Mouse (Mus musculus): Measurements from ENCODE around the gene Neurog3. TPM values are rescaled to one million over a fixed set of nuclear protein-coding genes. Genes with fewer than 3 reads are reported as not detected.

Neurog3 gene
- total RNA-seq (2014; rRNA removed; ENCODE audit: low replicate concordance) = not detected in 2 replicates
- polyA plus RNA-seq (2015; fragmentation: Nextera tagmentation; extraction: Ambion mirVana) = not detected in 2 replicates

DNA sequence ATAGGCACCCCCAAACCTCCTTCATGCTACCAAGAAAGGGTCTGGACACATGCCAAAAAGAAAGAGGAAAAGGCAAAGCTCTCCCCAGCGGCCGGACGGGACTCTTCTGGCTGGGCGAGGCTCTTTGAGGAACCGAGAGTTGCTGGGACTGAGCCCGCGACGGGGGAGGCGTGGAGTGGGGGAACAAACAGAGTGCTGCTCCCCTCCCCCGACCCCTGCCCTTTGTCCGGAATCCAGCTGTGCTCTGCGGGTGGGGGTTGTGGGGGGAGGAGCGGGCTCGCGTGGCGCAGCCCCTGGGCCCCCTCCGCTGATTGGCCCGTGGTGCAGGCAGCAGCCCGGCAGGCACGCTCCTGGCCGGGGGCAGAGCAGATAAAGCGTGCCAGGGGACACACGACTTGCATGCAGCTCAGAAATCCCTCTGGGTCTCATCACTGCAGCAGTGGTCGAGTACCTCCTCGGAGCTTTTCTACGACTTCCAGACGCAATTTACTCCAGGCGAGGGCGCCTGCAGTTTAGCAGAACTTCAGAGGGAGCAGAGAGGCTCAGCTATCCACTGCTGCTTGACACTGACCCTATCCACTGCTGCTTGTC, at the start of gene Neurog3:
TSS of gene Neurog3 (plus strand) at position 400 of the 591 bp plus-strand sequence.
- WGBS = 1% methylated on average over 29 of the region's 29 CpGs
- ATAC-seq (ENCODE audit: insufficient read depth, low read depth) = no peak
- Histone ChIP-seq H3K4me2 (ENCODE audit: low read depth, low read length) (peak within 1 kb of the TSS; percentile 39), H3K9me3 (replicated peaks; ENCODE audit: control insufficient read depth, low read length) (no peaks in the 10 kb centered on the region), H3K36me3 (replicated peaks; ENCODE audit: control insufficient read depth, insufficient read depth, low read length) (no peaks in the 10 kb centered on the region), H3K4me1 (ENCODE audit: control insufficient read depth, insufficient read depth) (no peaks in the 10 kb centered on the region), H3K9ac (replicated peaks; ENCODE audit: low read depth, low read length) (no peak within 1 kb of the TSS), H3K4me3 (ENCODE audit: low read depth, low read length) (peak within 1 kb of the TSS; percentile 25), H3K27me3 (ENCODE audit: control insufficient read depth, insufficient read depth, low read length) (peaks cover 98% of the 10 kb centered on the region), H3K27ac (ENCODE audit: low read depth) (no peak within 1 kb of the TSS)
- DNase-seq (ENCODE audit: low spot score) = no peak
- TF ChIP-seq EP300 (IDR thresholded peaks at IDR 0.05; ENCODE audit: low read depth) = no peak
- no peak for TF ChIP-seq CTCF (IDR thresholded peaks at IDR 0.05; ENCODE audit: low read depth)

DNA sequence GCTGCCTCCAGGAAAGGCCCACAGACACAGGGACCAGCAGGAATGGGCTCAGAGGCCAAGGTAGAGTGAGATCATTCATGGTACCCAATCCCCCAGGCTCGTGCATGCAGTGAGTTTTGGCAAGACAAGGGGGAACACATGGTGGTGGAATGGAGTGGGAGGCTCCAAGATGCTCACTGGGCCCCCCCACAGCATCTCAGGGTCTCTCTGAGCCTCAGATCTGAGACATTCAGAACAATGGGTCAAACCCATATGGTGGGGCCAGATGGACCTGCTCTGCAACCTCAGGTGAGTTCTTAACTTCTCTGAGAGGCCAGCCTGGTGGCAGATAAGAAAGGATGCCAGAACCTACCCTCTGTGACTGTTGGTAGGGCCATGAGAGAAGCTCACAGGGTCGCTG, 46.8 kb upstream of the Neurog3 start:
- no peak overlapping the region for H3K9ac ChIP-seq (replicated peaks; ENCODE audit: low read depth, low read length)
- ATAC-seq (ENCODE audit: insufficient read depth, low read depth) (no peak), DNase-seq (ENCODE audit: low spot score) (no peak)
- H3K4me2 ChIP-seq (ENCODE audit: low read depth, low read length) = no peak overlapping the region
- H3K36me3 ChIP-seq (replicated peaks; ENCODE audit: control insufficient read depth, insufficient read depth, low read length) = no peaks in the 10 kb centered on the region
- H3K27ac ChIP-seq (ENCODE audit: low read depth) = no peak overlapping the region
- H3K4me3 ChIP-seq (ENCODE audit: low read depth, low read length) = no peak overlapping the region
- H3K4me1 ChIP-seq (ENCODE audit: control insufficient read depth, insufficient read depth) = no peaks in the 10 kb centered on the region
- TF ChIP-seq EP300 (IDR thresholded peaks at IDR 0.05; ENCODE audit: low read depth) (no peak), CTCF (IDR thresholded peaks at IDR 0.05; ENCODE audit: low read depth) (no peak)
- WGBS = 54% methylated on average over 2 of the region's 2 CpGs
- no peaks in the 10 kb centered on the region for H3K9me3 ChIP-seq (replicated peaks; ENCODE audit: control insufficient read depth, low read length)
- no peaks in the 10 kb centered on the region for H3K27me3 ChIP-seq (ENCODE audit: control insufficient read depth, insufficient read depth, low read length)

DNA sequence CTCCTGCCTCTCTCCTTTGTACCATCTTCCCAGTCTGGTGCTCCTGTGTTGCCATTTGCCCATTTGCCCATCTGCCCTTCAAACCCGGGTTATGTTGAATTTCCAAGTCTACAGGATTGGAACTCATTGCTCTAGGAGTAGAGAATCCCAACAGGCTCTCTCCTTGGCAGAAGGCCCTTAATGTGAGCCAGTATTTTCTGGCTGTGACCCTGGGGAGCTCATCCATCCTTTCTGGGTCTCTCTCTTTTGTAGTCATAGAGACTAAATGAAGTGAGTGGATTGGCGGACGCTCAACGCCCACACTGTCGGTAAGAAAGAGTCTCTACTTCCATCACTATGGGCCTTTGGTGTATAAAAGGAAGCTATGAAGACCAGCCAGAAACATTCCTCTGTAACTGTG, 46.1 kb upstream of the Neurog3 start:
- no peak overlapping the region for H3K9ac ChIP-seq (replicated peaks; ENCODE audit: low read depth, low read length)
- H3K4me1 ChIP-seq (ENCODE audit: control insufficient read depth, insufficient read depth) = no peaks in the 10 kb centered on the region
- no peaks in the 10 kb centered on the region for H3K36me3 ChIP-seq (replicated peaks; ENCODE audit: control insufficient read depth, insufficient read depth, low read length)
- ATAC-seq (ENCODE audit: insufficient read depth, low read depth) (no peak), DNase-seq (ENCODE audit: low spot score) (no peak)
- no peaks in the 10 kb centered on the region for H3K9me3 ChIP-seq (replicated peaks; ENCODE audit: control insufficient read depth, low read length)
- H3K4me2 ChIP-seq (ENCODE audit: low read depth, low read length) = no peak overlapping the region
- 87% methylated on average over 5 of the region's 5 CpGs for WGBS
- TF ChIP-seq CTCF (IDR thresholded peaks at IDR 0.05; ENCODE audit: low read depth) = no peak
- TF ChIP-seq EP300 (IDR thresholded peaks at IDR 0.05; ENCODE audit: low read depth) = no peak
- no peaks in the 10 kb centered on the region for H3K27me3 ChIP-seq (ENCODE audit: control insufficient read depth, insufficient read depth, low read length)
- H3K27ac ChIP-seq (ENCODE audit: low read depth) = no peak overlapping the region
- no peak overlapping the region for H3K4me3 ChIP-seq (ENCODE audit: low read depth, low read length)

DNA sequence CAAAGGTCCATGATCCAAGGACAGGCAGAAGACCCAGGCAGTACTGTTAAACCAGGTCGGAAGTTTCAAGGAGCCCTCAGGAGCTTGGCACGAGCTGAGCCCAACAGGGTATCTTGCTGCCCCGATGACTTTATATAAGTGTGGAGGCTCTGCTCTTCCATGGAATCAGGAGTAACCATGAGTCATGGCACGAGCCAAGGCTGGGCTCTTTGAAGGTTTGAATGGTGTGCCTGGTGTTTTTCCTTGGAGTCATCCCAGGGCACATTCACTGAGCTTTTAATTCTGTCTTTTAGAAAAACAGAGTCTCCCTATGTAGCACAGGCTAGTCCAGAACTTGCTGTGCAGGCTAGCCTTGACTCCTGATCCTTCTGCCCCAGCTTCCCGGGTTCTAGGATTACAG, 44.5 kb upstream of the Neurog3 start:
- no peak overlapping the region for H3K27ac ChIP-seq (ENCODE audit: low read depth)
- no peak for DNase-seq (ENCODE audit: low spot score)
- no peaks in the 10 kb centered on the region for H3K9me3 ChIP-seq (replicated peaks; ENCODE audit: control insufficient read depth, low read length)
- ATAC-seq (ENCODE audit: insufficient read depth, low read depth) = no peak
- no peaks in the 10 kb centered on the region for H3K4me1 ChIP-seq (ENCODE audit: control insufficient read depth, insufficient read depth)
- no peak for TF ChIP-seq EP300 (IDR thresholded peaks at IDR 0.05; ENCODE audit: low read depth)
- TF ChIP-seq CTCF (IDR thresholded peaks at IDR 0.05; ENCODE audit: low read depth) = no peak
- H3K9ac ChIP-seq (replicated peaks; ENCODE audit: low read depth, low read length) = no peak overlapping the region
- no peak overlapping the region for H3K4me2 ChIP-seq (ENCODE audit: low read depth, low read length)
- no peak overlapping the region for H3K4me3 ChIP-seq (ENCODE audit: low read depth, low read length)
- WGBS = 74% methylated on average over 5 of the region's 5 CpGs
- no peaks in the 10 kb centered on the region for H3K36me3 ChIP-seq (replicated peaks; ENCODE audit: control insufficient read depth, insufficient read depth, low read length)
- no peaks in the 10 kb centered on the region for H3K27me3 ChIP-seq (ENCODE audit: control insufficient read depth, insufficient read depth, low read length)

DNA sequence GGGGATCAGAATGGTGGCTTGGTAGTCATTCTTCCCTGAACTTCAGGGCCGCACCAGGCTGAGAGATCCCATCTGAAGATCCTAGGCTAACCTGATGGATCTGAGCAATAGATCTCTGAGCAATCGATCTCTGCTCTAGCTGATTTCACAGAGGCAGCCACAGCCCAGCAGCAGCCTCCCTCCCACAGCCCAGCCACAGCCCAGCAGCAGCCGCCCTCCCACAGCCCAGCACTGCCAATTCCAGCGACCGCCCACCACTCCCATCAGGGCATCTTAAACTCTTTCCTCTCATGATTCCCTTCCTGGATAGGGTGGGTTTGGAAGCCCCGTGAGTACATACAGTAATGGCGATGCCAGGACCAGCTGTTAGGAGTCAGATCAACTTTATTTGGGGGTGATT, 43.8 kb upstream of the Neurog3 start:
- Histone ChIP-seq H3K4me1 (ENCODE audit: control insufficient read depth, insufficient read depth) (no peaks in the 10 kb centered on the region), H3K4me3 (ENCODE audit: low read depth, low read length) (no peak overlapping the region), H3K27me3 (ENCODE audit: control insufficient read depth, insufficient read depth, low read length) (no peaks in the 10 kb centered on the region), H3K9ac (replicated peaks; ENCODE audit: low read depth, low read length) (no peak overlapping the region), H3K27ac (ENCODE audit: low read depth) (no peak overlapping the region), H3K4me2 (ENCODE audit: low read depth, low read length) (no peak overlapping the region), H3K9me3 (replicated peaks; ENCODE audit: control insufficient read depth, low read length) (no peaks in the 10 kb centered on the region), H3K36me3 (replicated peaks; ENCODE audit: control insufficient read depth, insufficient read depth, low read length) (no peaks in the 10 kb centered on the region)
- ATAC-seq (ENCODE audit: insufficient read depth, low read depth) (no peak), DNase-seq (ENCODE audit: low spot score) (no peak)
- 58% methylated on average over 7 of the region's 7 CpGs for WGBS
- TF ChIP-seq EP300 (IDR thresholded peaks at IDR 0.05; ENCODE audit: low read depth) (no peak), CTCF (IDR thresholded peaks at IDR 0.05; ENCODE audit: low read depth) (no peak)

DNA sequence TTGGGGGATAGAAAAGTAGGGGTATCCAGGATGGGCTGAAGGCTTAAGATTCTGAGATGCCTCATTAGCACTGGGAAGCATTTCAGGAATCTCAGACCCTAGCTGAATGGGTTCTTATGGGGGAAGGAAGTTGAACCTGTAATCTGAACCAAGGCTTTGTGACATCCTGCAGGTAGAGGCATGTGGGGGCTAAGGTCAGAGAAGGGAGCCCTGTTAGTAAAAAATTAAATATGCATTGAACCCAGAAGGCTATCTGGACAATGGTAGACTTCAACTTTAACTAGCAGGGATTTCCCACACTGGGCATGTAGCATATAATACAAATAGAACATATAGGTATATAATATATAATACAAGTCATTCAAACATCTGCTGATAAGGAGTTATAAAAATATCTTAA, 43.4 kb upstream of the Neurog3 start:
- no peaks in the 10 kb centered on the region for H3K27me3 ChIP-seq (ENCODE audit: control insufficient read depth, insufficient read depth, low read length)
- no peaks in the 10 kb centered on the region for H3K9me3 ChIP-seq (replicated peaks; ENCODE audit: control insufficient read depth, low read length)
- H3K4me1 ChIP-seq (ENCODE audit: control insufficient read depth, insufficient read depth) = no peaks in the 10 kb centered on the region
- H3K27ac ChIP-seq (ENCODE audit: low read depth) = no peak overlapping the region
- H3K36me3 ChIP-seq (replicated peaks; ENCODE audit: control insufficient read depth, insufficient read depth, low read length) = no peaks in the 10 kb centered on the region
- no peak overlapping the region for H3K9ac ChIP-seq (replicated peaks; ENCODE audit: low read depth, low read length)
- TF ChIP-seq CTCF (IDR thresholded peaks at IDR 0.05; ENCODE audit: low read depth) (no peak), EP300 (IDR thresholded peaks at IDR 0.05; ENCODE audit: low read depth) (no peak)
- no peak overlapping the region for H3K4me3 ChIP-seq (ENCODE audit: low read depth, low read length)
- no peak overlapping the region for H3K4me2 ChIP-seq (ENCODE audit: low read depth, low read length)
- ATAC-seq (ENCODE audit: insufficient read depth, low read depth) (no peak), DNase-seq (ENCODE audit: low spot score) (no peak)

Data from heart, postnatal 0 days (tissue).